Mouse (Mus musculus) adrenal gland (tissue): Measurements from ENCODE around the gene Prkcq.
"Not testable (repeated sequence)": the region's sequence is repeated elsewhere in the genome, so short reads cannot be mapped to it uniquely, and the experiment has no call there.

Source experiments
- intact Hi-C: fragments of 180-260 bp; cut with DNase I; formaldehyde crosslinking; loops from one replicate; pipeline ENCODE4 v1.15.1; 2025

The Prkcq gene

GRCm38 (mm10) chr2:11290931-11291330, 119.0 kb downstream of the Prkcq start:
- intact Hi-C loops = no loop called here

GRCm38 (mm10) chr2:11291570-11292405, 119.9 kb downstream of the Prkcq start:
- intact Hi-C loops = no loop called here

DNA sequence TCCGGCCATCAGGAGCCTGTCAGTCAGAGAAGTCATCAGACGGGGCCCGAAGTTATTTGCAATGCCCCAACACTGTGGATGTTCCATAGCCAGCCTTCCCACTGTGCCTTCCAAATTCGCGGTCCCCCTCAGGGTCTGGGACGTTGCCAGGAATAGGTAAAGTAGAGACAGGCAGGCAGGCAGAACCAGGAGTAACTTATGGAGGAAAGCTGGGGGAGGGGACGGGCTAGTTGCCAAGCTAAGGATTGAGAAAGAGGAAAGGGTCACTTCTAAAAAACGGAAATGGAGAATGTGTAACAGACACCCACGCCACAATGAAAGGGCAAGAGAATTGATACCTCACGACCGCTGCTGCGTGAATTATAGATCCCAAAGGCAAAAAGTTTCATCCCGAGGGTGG, 121.2 kb downstream of the Prkcq start:
- intact Hi-C loops = no loop called here

DNA sequence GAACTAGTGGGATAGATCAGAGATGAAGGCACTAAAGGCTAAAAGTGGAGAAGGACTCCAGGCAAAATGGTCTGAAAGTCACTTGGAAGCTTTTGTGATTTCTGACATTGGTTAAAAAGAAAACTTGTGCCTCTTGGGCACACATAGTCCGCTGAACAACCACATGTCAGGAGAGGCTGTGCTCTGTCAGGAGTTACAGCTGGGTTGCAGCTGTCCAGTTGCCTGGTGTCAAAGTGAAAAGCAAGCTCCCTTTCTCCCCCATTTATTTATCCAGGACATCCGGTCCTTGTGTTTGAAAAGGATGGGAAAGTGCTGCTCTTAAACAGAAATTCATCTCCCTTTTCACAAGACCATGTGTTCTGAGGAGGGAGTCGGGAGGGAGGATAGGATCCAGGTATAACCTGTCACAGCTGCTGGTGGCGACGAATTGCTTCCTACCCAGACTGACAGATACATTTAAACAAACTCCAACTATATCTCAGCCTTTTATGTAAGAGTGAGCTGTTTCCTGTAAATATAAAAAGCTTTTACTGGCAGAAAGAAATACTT, 122.8 kb downstream of the Prkcq start:
- intact Hi-C loops = no loop called here

- intact Hi-C loops = no loop called here
Observed at GRCm38 (mm10) chr2:11298811-11299210, 126.9 kb downstream of the Prkcq start.

- intact Hi-C loops = no loop called here
Observed at GRCm38 (mm10) chr2:11299366-11299765, 127.5 kb downstream of the Prkcq start.

DNA sequence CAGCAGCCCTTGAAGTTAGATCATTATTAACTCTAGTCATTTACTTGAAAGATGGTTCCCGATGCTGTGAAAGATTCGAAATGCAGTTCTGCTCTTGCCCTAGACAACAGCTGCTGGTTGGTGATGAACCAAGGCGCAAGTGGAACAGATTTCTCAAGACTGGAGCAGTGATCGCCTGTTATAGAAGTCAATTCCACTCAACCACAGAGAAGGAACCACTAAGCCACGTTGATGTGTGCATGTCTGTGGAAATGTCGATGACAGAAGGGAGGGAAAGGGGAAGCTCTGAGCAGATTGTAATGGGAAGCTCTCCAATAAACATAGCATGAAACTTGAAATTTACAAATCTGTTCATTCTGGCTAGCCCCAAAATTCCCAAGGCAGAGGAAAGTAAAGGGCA, 128.5 kb downstream of the Prkcq start:
- intact Hi-C loops = no loop called here

- intact Hi-C loops = loop anchor here (10.0 kb wide), 1 partner anchor 365 kb away; no protein-coding TSS in a partner anchor
Observed at GRCm38 (mm10) chr2:11320241-11320640, 148.3 kb downstream of the Prkcq start.

DNA sequence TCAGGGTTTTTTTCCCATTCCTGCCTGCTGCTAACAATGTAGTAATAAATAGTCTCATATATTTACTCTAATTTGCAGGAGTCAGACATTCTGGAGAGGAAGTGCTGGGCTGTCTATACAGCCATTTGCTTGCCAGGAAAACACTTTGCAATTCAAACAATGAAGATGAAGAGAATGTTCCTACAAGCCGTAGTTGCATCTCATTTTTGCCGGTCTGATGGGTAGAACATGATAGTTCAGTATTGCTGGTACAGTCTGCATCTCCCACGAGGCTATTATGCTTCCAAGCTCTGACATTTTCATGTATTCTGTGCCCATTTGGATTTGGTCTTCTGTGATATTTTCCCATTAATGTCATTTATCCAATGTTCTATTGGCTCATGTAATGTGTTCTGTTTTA, 150.5 kb downstream of the Prkcq start:
- intact Hi-C loops = loop anchor here (10.0 kb wide), 1 partner anchor 362 kb away; no protein-coding TSS in a partner anchor

GRCm38 (mm10) chr2:11327280-11327679, 155.4 kb downstream of the Prkcq start:
- intact Hi-C loops = loop anchor here (10.0 kb wide), 1 partner anchor 358 kb away; no protein-coding TSS in a partner anchor

GRCm38 (mm10) chr2:11329407-11330224, 157.7 kb downstream of the Prkcq start:
- intact Hi-C loops = loop anchor here (1.0 to 10.0 kb wide), 3 partner anchors 98 to 355 kb away; no protein-coding TSS in a partner anchor

- intact Hi-C loops = loop anchor here (1.0 to 5.0 kb wide), 2 partner anchors 96 to 171 kb away; no protein-coding TSS in a partner anchor
Observed at GRCm38 (mm10) chr2:11331528-11332446, 159.9 kb downstream of the Prkcq start.

- intact Hi-C loops = loop anchor here (1.0 to 5.0 kb wide), 2 partner anchors 95 to 170 kb away; no protein-coding TSS in a partner anchor
Observed at GRCm38 (mm10) chr2:11332469-11332868, 160.6 kb downstream of the Prkcq start.

DNA sequence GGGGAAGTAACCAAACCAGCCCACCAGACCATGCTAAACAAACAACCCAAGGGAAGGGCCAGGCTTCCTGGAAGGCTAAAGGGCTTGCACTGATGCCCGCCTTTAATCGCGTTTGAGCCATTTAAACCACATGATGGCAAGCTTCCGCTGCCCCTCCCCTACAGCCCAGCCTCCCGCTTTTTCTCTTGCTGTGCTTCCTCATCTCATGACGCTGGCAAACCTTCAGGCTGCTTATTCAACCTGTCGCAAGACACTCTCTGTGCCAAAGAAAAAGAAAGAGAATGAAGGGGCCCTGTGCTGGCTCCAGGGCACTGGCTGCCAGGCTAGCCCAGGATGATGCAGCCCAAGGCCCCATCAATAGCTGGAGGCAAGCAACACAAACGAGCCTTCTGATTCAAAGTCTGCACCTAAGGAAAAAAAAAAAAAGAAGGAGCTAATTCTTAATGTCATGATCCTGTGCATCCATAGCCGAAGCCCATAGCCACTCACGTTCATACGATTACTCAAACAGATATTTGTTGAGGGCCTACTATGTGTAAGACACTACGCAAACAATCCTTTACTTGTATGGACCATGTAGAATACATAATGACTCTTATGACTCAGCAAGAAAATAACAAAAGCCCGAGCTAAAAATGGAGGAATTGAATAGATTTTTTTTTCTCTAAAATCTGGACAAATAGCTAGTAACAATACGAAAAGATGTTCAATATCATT, 161.6 kb downstream of the Prkcq start:
- intact Hi-C loops = loop anchor here (1.0 to 5.0 kb wide), 2 partner anchors 94 to 209 kb away; no protein-coding TSS in a partner anchor

DNA sequence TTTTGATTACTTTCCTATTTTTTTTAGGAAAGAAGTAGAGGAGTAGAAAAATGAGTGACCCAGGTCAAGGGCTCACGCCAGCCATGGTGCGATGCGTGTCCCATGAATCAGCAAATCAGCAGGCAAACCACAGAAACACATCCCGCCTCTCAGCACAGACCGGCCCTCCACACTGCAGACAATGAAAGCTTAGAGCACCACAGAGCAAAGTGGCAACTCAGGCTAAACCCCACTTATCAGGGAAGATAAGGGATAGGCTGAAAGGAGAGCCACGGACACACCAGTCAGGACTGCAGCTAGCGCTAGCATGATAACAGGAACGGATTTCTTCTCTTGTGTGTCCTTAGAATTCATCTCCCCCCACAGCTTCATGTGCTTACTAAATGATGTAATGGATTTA, 164.4 kb downstream of the Prkcq start:
- intact Hi-C loops = no loop called here

DNA sequence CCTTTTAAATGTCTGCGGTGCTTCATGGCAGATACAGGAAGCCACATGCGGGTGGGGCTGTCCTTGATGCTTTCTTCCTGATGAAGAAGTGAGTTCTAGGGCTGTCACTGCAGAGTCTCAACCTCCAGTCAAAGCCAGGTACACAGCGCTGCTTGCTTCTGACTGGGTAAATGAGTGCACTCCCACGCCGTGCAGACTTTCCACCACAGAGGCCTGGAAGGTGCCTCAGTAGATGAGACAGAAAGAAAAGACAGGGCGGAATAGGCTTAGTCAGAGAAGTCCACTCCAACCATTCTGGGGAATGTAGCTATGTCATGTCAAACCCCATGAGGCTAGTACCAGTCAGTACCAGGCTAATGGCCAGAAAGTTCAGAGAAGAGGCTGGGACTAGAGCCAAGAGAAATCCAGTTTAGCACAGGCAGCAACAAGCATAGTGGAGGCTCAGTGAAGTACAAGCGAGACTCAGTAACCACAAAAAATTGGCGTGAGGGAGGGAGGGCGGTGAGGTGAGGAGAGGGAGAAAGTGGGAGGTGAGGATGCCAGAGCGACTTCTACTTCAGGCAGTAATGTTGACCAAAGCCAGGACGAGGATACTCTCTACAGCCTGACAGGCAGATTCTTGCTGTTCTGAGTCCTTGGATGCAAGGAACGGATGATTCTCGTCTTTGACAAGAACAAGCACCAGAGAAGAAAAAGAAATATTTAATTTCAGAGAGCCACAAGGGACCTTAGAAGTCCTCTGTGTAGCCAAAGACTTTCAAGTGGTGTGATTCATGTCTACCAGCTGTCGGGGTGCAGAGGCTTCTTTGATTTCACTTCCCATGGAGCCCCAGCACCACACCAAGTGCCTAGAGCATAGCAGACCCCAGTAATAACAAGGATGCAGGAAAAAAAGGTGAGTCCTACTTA, 167.3 kb downstream of the Prkcq start:
- intact Hi-C loops = no loop called here

- intact Hi-C loops = no loop called here
Observed at GRCm38 (mm10) chr2:11344691-11345090, 172.8 kb downstream of the Prkcq start.

- intact Hi-C loops = not testable (repeated sequence)
Observed at GRCm38 (mm10) chr2:11346419-11346818, 174.5 kb downstream of the Prkcq start.

DNA sequence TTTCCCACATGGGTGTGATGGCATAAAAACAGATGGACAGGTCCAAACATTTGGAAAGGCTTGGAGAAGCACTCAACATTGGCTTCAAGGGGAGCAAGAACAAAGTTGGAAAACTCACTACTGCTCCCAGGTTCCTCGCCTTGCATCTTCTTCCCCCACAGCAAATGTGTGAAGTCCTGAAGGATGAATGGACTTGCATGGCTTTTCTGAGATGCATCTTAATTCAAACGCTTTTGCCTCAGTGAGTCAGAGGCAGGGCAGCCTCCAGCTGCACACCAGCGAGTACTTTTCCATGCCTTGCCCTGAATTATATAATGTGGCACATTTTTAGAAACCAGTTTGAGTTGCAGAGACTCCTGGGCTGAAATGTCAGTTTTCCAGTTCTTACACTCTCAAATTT, 175.9 kb downstream of the Prkcq start:
- intact Hi-C loops = no loop called here
